Mouse (Mus musculus) thymus, adult 2 months (tissue): Measurements from ENCODE around the gene Fam149b.

Source experiments
- CTCF ChIP-seq: fragments of 200-500 bp; IDR thresholded peaks from 2 replicates; pipeline ENCODE4 v1.5.1; 2012; ENCODE audit warnings: mild to moderate bottlenecking, control low read depth, low read length, moderate library complexity, borderline replicate concordance; ENCODE audit not compliant: control insufficient read depth, poor library complexity, insufficient read depth; ENCODE audit errors: extremely low read depth
- POLR2A ChIP-seq: fragments of 200-500 bp; IDR thresholded peaks from 2 replicates; pipeline ENCODE4 v1.6.1; 2012; ENCODE audit warnings: mild to moderate bottlenecking, low read length, control low read depth, moderate library complexity; ENCODE audit not compliant: control insufficient read depth, poor library complexity, insufficient read depth; ENCODE audit errors: extremely low read depth

GRCm38 (mm10) chr14:20379087-20379640 lies 31.2 kb downstream of the Fam149b start:
- TF ChIP-seq CTCF (no peak), POLR2A (no peak)
